In genomic region chr1:164957974-164958373, GRCm38 (mm10) we compare ENCODE assay signal across 31 mouse cellular contexts. TPM values are rescaled to one million over a fixed set of nuclear protein-coding genes. Genes with fewer than 3 reads are reported as not detected.
DNase-seq lines count a peak whose midpoint lies in the region; ATAC-seq and TF ChIP-seq lines count a peak whose summit lies in the region.
"Had no signal": no experiment of that assay in that cellular context is flagged by ENCODE, and none has a peak within 500 bp of the region (broad histone marks: within the 10 kb centered on the region; RNA-seq: fewer than 3 reads in every experiment).

No protein-coding gene starts in this region.

- no peak overlapping the region for H3K4me2 ChIP-seq in forebrain, postnatal 0 days (ENCODE audit: low read depth)
- H3K4me2 ChIP-seq in CH12.LX (ENCODE audit: insufficient read depth, low read depth, poor library complexity, severe bottlenecking), result no peak overlapping the region
- H3K4me2 ChIP-seq: embryonic facial prominence, embryonic 13.5 days; heart, embryonic 13.5 days; hindbrain, embryonic 15.5 days; limb, embryonic 15.5 days; liver, embryonic 13.5 days had no signal

- dilution Hi-C loops in CH12.LX (cut with MboI; ENCODE audit: extremely low pct_ligation_motif_present, extremely low pct_unique_long_range_greater_than_20kb, low sequenced_read_pairs), result no loop called here

- no peak for TF ChIP-seq POLR2A in CH12.LX (IDR thresholded peaks at IDR 0.05; ENCODE audit: low read depth, low read length)

- no peak; the same call in 1 of the 2 replicates for TF ChIP-seq RAD21 in CH12.LX (IDR thresholded peaks at IDR 0.05; ENCODE audit: low read depth, low read length)

- H3K9ac ChIP-seq in forebrain, postnatal 0 days, result no peak overlapping the region
- no peak overlapping the region for H3K9ac ChIP-seq in CH12.LX (ENCODE audit: insufficient read depth, low read depth)
- H3K9ac ChIP-seq: embryonic facial prominence, embryonic 13.5 days; heart, embryonic 13.5 days; hindbrain, embryonic 15.5 days; limb, embryonic 15.5 days; liver, embryonic 13.5 days had no signal

- in situ Hi-C loops in CH12.LX (cut with MboI; ENCODE audit: low pct_ligation_motif_present, low pct_unique_long_range_greater_than_20kb, low sequenced_read_pairs), result no loop called here

- no peak for TF ChIP-seq EP300 in CH12.LX (IDR thresholded peaks at IDR 0.05; ENCODE audit: low read length)

- no peak for DNase-seq in forebrain, postnatal 0 days
- no peak for DNase-seq in forebrain, embryonic 10.5 days (ENCODE audit: extremely low spot score, low spot score)
- DNase-seq in layer of hippocampus, adult 2 months (ENCODE audit: low spot score in 2 of 2), result no peak
- no peak for DNase-seq in layer of hippocampus, postnatal 10 days (ENCODE audit: low spot score in 2 of 2)
- DNase-seq in CH12.LX (ENCODE audit: extremely low read depth), result no peak
- DNase-seq in brain, adult 2 months (ENCODE audit: low read depth, low spot score), result peak; percentile 16
- no peak for DNase-seq in testis, postnatal 10 days (ENCODE audit: low spot score)
- DNase-seq in gastrocnemius, adult 8-10 months (ENCODE audit: low spot score in 2 of 2), result no peak
- DNase-seq: adrenal gland, postnatal 14 days; cerebellum, adult 18-20 months; gastrocnemius, postnatal 10 days; heart, postnatal 10 days; kidney, adult 8-10 months; kidney, postnatal 14 days; layer of hippocampus, postnatal 36 days; liver, embryonic 13.5 days; lung, adult 18-20 months; lung, postnatal 10 days had no signal

- H3K27ac ChIP-seq in forebrain, postnatal 0 days (ENCODE audit: low read depth, low read length), result no peak overlapping the region
- H3K27ac ChIP-seq in forebrain, embryonic 10.5 days, result no peak overlapping the region
- H3K27ac ChIP-seq in layer of hippocampus, adult 2 months, result no peak overlapping the region
- H3K27ac ChIP-seq in CH12.LX (ENCODE audit: insufficient read depth, low read depth), result no peak overlapping the region
- H3K27ac ChIP-seq: embryonic facial prominence, embryonic 13.5 days; heart, embryonic 13.5 days; hindbrain, embryonic 15.5 days; limb, embryonic 10.5 days; limb, embryonic 15.5 days; liver, embryonic 13.5 days; midbrain, embryonic 10.5 days had no signal

- WGBS in forebrain, postnatal 0 days, result 92% methylated on average over 3 of the region's 3 CpGs
- WGBS in forebrain, embryonic 10.5 days, result 91% methylated on average over 3 of the region's 3 CpGs

- no peak for ATAC-seq in forebrain, postnatal 0 days
- ATAC-seq: forebrain, embryonic 16.5 days had no signal

- no peaks in the 10 kb centered on the region for H3K27me3 ChIP-seq in forebrain, postnatal 0 days (ENCODE audit: insufficient read depth, low read length)
- H3K27me3 ChIP-seq in forebrain, embryonic 10.5 days (ENCODE audit: poor library complexity, severe bottlenecking), result no peaks in the 10 kb centered on the region
- no peaks in the 10 kb centered on the region for H3K27me3 ChIP-seq in CH12.LX (replicated peaks)
- H3K27me3 ChIP-seq: embryonic facial prominence, embryonic 13.5 days; heart, embryonic 13.5 days; hindbrain, embryonic 15.5 days; limb, embryonic 15.5 days; liver, embryonic 13.5 days had no signal

- TF ChIP-seq CTCF in forebrain, postnatal 0 days (IDR thresholded peaks at IDR 0.05; ENCODE audit: low read depth), result peak; percentile 24; the same call in 1 of the 2 replicates
- TF ChIP-seq CTCF in layer of hippocampus, adult 2 months (conservative IDR thresholded peaks at IDR 0.05), result peak; percentile 59
- TF ChIP-seq CTCF in CH12.LX (conservative IDR thresholded peaks at IDR 0.05 in 1 of 2, IDR thresholded peaks at IDR 0.05 in 1 of 2; ENCODE audit: low read depth in 2 of 2, low read length in 2 of 2), result no peak

- H3K36me3 ChIP-seq in forebrain, postnatal 0 days (ENCODE audit: insufficient read depth), result no peaks in the 10 kb centered on the region
- no peaks in the 10 kb centered on the region for H3K36me3 ChIP-seq in forebrain, embryonic 10.5 days (replicated peaks)
- H3K36me3 ChIP-seq in CH12.LX (replicated peaks in 1 of 2; ENCODE audit: control insufficient read depth in 1 of 2, insufficient read depth in 1 of 2, low read length in 1 of 2), result no peaks in the 10 kb centered on the region
- H3K36me3 ChIP-seq: embryonic facial prominence, embryonic 13.5 days; heart, embryonic 13.5 days; hindbrain, embryonic 15.5 days; limb, embryonic 10.5 days; limb, embryonic 15.5 days; liver, embryonic 13.5 days; midbrain, embryonic 10.5 days had no signal

- no peaks in the 10 kb centered on the region for H3K4me1 ChIP-seq in forebrain, postnatal 0 days (ENCODE audit: insufficient read depth)
- peaks cover 12% of the 10 kb centered on the region for H3K4me1 ChIP-seq in forebrain, embryonic 10.5 days
- H3K4me1 ChIP-seq in CH12.LX (ENCODE audit: control insufficient read depth in 1 of 2, insufficient read depth in 2 of 2), result peaks cover 3 to 65% of the 10 kb centered on the region in 2 experiments; a peak in 3 of 4 replicates
- H3K4me1 ChIP-seq: embryonic facial prominence, embryonic 13.5 days; heart, embryonic 13.5 days; hindbrain, embryonic 15.5 days; limb, embryonic 10.5 days; limb, embryonic 15.5 days; liver, embryonic 13.5 days had no signal

- no peaks in the 10 kb centered on the region for H3K79me2 ChIP-seq in CH12.LX (replicated peaks; ENCODE audit: control insufficient read depth, extremely low read depth, insufficient read depth, poor library complexity, severe bottlenecking)

- no peak overlapping the region for H3K4me3 ChIP-seq in forebrain, postnatal 0 days (ENCODE audit: low read depth, low read length)
- H3K4me3 ChIP-seq in forebrain, embryonic 10.5 days, result no peak overlapping the region
- H3K4me3 ChIP-seq in layer of hippocampus, adult 2 months, result no peak overlapping the region
- H3K4me3 ChIP-seq in CH12.LX (replicated peaks in 1 of 3; ENCODE audit: low read depth in 2 of 3, low read length in 2 of 3, poor library complexity in 1 of 3), result no peak overlapping the region
- H3K4me3 ChIP-seq: embryonic facial prominence, embryonic 13.5 days; heart, embryonic 13.5 days; hindbrain, embryonic 15.5 days; limb, embryonic 10.5 days; limb, embryonic 15.5 days; liver, embryonic 13.5 days; midbrain, embryonic 10.5 days had no signal

- H3K9me3 ChIP-seq in forebrain, postnatal 0 days (ENCODE audit: low read length), result no peaks in the 10 kb centered on the region
- no peaks in the 10 kb centered on the region for H3K9me3 ChIP-seq in forebrain, embryonic 10.5 days
- no peaks in the 10 kb centered on the region for H3K9me3 ChIP-seq in CH12.LX (replicated peaks; ENCODE audit: low read length)
- H3K9me3 ChIP-seq: embryonic facial prominence, embryonic 13.5 days; heart, embryonic 13.5 days; hindbrain, embryonic 15.5 days; limb, embryonic 10.5 days; limb, embryonic 15.5 days; liver, embryonic 13.5 days; midbrain, embryonic 10.5 days had no signal

TF ChIP-seq in CH12.LX, 34 proteins besides CTCF, POLR2A, EP300 and RAD21:
- TF ChIP-seq ZNF384 (IDR thresholded peaks at IDR 0.05; ENCODE audit: low read depth, low read length) (peak; percentile 78), CHD1 (IDR thresholded peaks at IDR 0.05; ENCODE audit: low read depth, low read length) (no peak), MAX (IDR thresholded peaks at IDR 0.05; ENCODE audit: low read length) (no peak)

RNA-seq across cellular contexts. Expression of gene Xcl1, which starts 22.6 kb away (rescaled TPM):
- total RNA-seq in forebrain, postnatal 0 days (2014; rRNA removed), result not detected in 2 replicates
- not detected in 2 replicates for polyA plus RNA-seq in forebrain, postnatal 0 days (2015; fragmentation: Nextera tagmentation; extraction: Ambion mirVana)
- not detected in 2 replicates for polyA plus RNA-seq in forebrain, embryonic 10.5 days (2016; fragmentation: Nextera tagmentation; extraction: Ambion mirVana)
- not detected for total RNA-seq in layer of hippocampus, adult 2 months (2021)
- not detected for total RNA-seq in layer of hippocampus, postnatal 10 days (2021)
- total RNA-seq in CH12.LX (2012; rRNA removed) (0.68 and 1.6 TPM in 2 replicates), CH12.LX (2014; rRNA removed) (1.5 TPM in 1 of 2 replicates, not detected in the other)
- polyA plus RNA-seq in CH12.LX (2012; ENCODE audit: insufficient read length, low read depth), result 0.46 TPM in 1 of 2 replicates, not detected in the other
- not detected for total RNA-seq in gastrocnemius, adult 8-10 months (2022)
- total RNA-seq: adrenal gland, postnatal 14 days; gastrocnemius, postnatal 10 days; heart, adult 8-10 months; heart, postnatal 10 days; layer of hippocampus, adult 18-20 months; layer of hippocampus, postnatal 36 days had no signal
- polyA plus RNA-seq: brain, embryonic 14.5 days; embryonic facial prominence, embryonic 13.5 days; forebrain, embryonic 11.5 days; forebrain, embryonic 16.5 days; heart, embryonic 13.5 days; hindbrain, embryonic 15.5 days; intestine, embryonic 14.5 days; limb, embryonic 10.5 days; limb, embryonic 15.5 days; liver, embryonic 13.5 days; midbrain, embryonic 10.5 days; neural tube, embryonic 14.5 days had no signal

Comparison
In these comparisons a context has a peak if more than half of its experiments do, and no peak if none do; other contexts are left out.
1. CTCF ChIP-seq: peak in forebrain, postnatal 0 days (single experiment) and layer of hippocampus, adult 2 months (single experiment); none in CH12.LX (0 of 2).